Mouse (Mus musculus) forebrain, embryonic 14.5 days (tissue): ENCODE measurements at regions not wholly inside any gene's neighbourhood (a gene's known extent, or its start where the extent isn't known, plus 50 kb on each side); places are given as distances from the start of the nearest gene placed in this dataset.

ENCODE experiments used
- ATAC-seq: fragments of 200-750 bp; cut with Nextera tagmentation; 2 replicates; pipeline ENCODE4 v1.8.0; 2017; ENCODE audit warnings: mild to moderate bottlenecking, moderate library complexity
- DNase-seq: peaks from one replicate; pipeline ENCODE4 v3.0.0-alpha.2; 2015; ENCODE audit warnings: low spot score
- H3K27ac ChIP-seq: fragments of 300-500 bp; sonication (generic); 2 replicates; pipeline ENCODE4 v1.5.1; 2014; ENCODE audit warnings: low read depth, mild to moderate bottlenecking, control low read depth, low read length, moderate library complexity
- H3K27me3 ChIP-seq: fragments of 300-500 bp; sonication (generic); replicated peaks from 2 replicates; pipeline ENCODE4 v1.6.1; 2014; ENCODE audit warnings: low read length, control low read depth, mixed read lengths; ENCODE audit not compliant: control insufficient read depth, insufficient read depth
- H3K36me3 ChIP-seq: fragments of 300-500 bp; sonication (generic); 2 replicates; pipeline ENCODE4 v1.6.1; 2014; ENCODE audit warnings: low read length, control low read depth; ENCODE audit not compliant: control insufficient read depth, insufficient read depth
- H3K4me1 ChIP-seq: fragments of 300-500 bp; sonication (generic); 2 replicates; pipeline ENCODE4 v1.6.1; 2014; ENCODE audit warnings: antibody characterized with exemption, low read length, control low read depth; ENCODE audit not compliant: control insufficient read depth, insufficient read depth
- H3K4me2 ChIP-seq: fragments of 300-500 bp; sonication (generic); 2 replicates; pipeline ENCODE4 v1.6.1; 2014; ENCODE audit warnings: mild to moderate bottlenecking, control low read depth, low read length
- H3K4me3 ChIP-seq: fragments of 300-500 bp; sonication (generic); 2 replicates; pipeline ENCODE4 v1.5.1; 2014; ENCODE audit warnings: low read depth, low read length, control low read depth
- H3K9ac ChIP-seq: fragments of 300-500 bp; sonication (generic); 2 replicates; pipeline ENCODE4 v1.6.1; 2014; ENCODE audit warnings: mild to moderate bottlenecking, low read length, control low read depth, moderate library complexity
- H3K9me3 ChIP-seq: fragments of 300-500 bp; sonication (generic); replicated peaks from 2 replicates; pipeline ENCODE4 v1.6.1; 2016; ENCODE audit warnings: low read length, control low read depth, mixed read lengths; ENCODE audit not compliant: control insufficient read depth
- WGBS: fragments of 180-500 bp; shearing (Covaris S2); extraction: QIAGEN DNeasy Blood & Tissue Kit; methylation state at CpG from one replicate; pipeline ENCODE4 v1.1.7; 2014; 5-methylcytosine and 5-hydroxymethylcytosine counted together

GRCm38 (mm10) chr17:4919866-4920495 is 74.2 kb upstream of the Arid1b start:
- Histone ChIP-seq H3K4me2 (no peak overlapping the region), H3K27me3 (no peaks in the 10 kb centered on the region), H3K36me3 (no peaks in the 10 kb centered on the region), H3K9me3 (no peaks in the 10 kb centered on the region), H3K4me3 (no peak overlapping the region), H3K4me1 (no peaks in the 10 kb centered on the region), H3K9ac (no peak overlapping the region), H3K27ac (no peak overlapping the region)
- DNase-seq (no peak), ATAC-seq (no peak)
- WGBS, result 88% methylated on average over 6 of the region's 6 CpGs

DNA sequence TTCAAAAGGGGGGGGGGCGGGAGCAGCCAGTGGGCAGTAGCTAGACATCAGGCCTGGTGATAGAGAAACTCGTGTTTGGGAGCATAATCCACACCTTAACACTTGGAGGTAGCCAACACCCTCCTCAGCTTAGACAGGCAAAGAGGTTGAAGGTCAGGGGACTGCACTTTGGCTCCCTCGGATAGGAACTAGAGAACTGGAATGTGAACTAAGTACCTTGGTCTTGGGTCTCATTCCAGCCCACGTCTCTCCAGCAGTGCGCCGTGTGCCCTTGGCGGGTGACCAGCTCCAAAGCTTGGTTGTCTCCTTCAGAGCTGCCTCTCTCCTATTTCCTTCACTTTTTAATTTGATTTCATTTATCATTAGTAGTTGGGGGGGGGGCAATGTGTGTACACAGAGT is 73.0 kb upstream of the Arid1b start:
- no peak overlapping the region for H3K4me3 ChIP-seq

DNA sequence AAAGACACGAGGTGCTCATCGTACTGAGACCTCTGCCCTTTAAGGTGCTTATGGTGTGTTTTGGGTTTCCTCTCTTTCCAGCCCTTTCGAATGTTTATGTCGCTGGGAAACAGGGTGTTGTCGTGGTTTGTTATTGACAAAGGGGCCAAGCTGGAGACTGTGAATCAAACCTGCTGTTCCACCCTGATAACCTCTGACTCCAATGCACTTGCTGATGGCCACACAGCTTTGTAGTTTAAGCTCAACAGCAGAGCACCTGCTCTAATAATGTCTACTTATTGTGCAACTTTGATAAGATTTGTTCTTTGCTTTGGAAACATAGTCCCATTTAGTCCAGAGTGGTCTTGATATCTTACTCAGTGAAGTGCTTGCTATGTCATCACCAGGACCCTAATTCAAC is 65.5 kb upstream of the Arid1b start:
- H3K4me3 ChIP-seq, result no peak overlapping the region
- H3K27ac ChIP-seq, result no peak overlapping the region
- H3K9ac ChIP-seq, result no peak overlapping the region
- ATAC-seq (no peak), DNase-seq (no peak)
- no peaks in the 10 kb centered on the region for H3K27me3 ChIP-seq
- WGBS, result 79% methylated on average over 5 of the region's 5 CpGs
- no peaks in the 10 kb centered on the region for H3K9me3 ChIP-seq
- H3K4me1 ChIP-seq, result no peaks in the 10 kb centered on the region
- no peak overlapping the region for H3K4me2 ChIP-seq
- no peaks in the 10 kb centered on the region for H3K36me3 ChIP-seq

More for the DNA sequence above, 73.0 kb upstream of the Arid1b start:
- Histone ChIP-seq H3K4me2 (no peak overlapping the region), H3K36me3 (no peaks in the 10 kb centered on the region), H3K9ac (no peak overlapping the region), H3K27me3 (no peaks in the 10 kb centered on the region), H3K27ac (no peak overlapping the region), H3K9me3 (no peaks in the 10 kb centered on the region), H3K4me1 (no peaks in the 10 kb centered on the region)
- DNase-seq (no peak), ATAC-seq (no peak)
- WGBS, result 80% methylated on average over 7 of the region's 7 CpGs

GRCm38 (mm10) chr17:4935268-4935667 is 58.9 kb upstream of the Arid1b start:
- Histone ChIP-seq H3K4me2 (no peak overlapping the region), H3K9me3 (no peaks in the 10 kb centered on the region), H3K36me3 (no peaks in the 10 kb centered on the region), H3K27ac (no peak overlapping the region), H3K9ac (no peak overlapping the region), H3K4me1 (no peaks in the 10 kb centered on the region), H3K4me3 (no peak overlapping the region), H3K27me3 (no peaks in the 10 kb centered on the region)
- DNase-seq (no peak), ATAC-seq (no peak)
- 93% methylated on average over 5 of the region's 5 CpGs for WGBS

DNA sequence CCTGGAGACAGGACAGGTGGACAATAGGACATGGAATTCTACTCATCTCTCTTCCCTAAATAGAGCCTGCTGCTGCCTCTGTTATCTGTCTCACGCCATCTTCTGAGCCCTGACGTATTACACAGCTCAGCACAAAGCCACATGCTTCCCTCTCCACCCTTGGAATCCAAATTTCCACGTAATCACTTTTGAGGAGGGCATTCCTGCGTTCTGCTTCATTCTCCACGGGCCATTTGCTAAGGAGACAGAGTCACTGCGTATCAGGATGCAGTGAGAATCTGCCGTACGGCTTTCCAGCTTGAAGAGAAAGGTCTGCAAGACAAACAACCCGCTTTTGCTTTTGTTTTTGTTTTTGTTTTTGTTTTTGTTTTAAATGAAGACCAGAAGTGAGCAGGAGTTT is 53.5 kb upstream of the Arid1b start:
- Histone ChIP-seq H3K9me3 (no peaks in the 10 kb centered on the region), H3K36me3 (no peaks in the 10 kb centered on the region), H3K4me3 (no peak overlapping the region), H3K9ac (no peak overlapping the region), H3K4me2 (no peak overlapping the region), H3K27ac (no peak overlapping the region), H3K4me1 (no peaks in the 10 kb centered on the region; the same call in 1 of the 2 replicates), H3K27me3 (no peaks in the 10 kb centered on the region)
- no peak for ATAC-seq
- WGBS, result 69% methylated on average over 9 of the region's 9 CpGs
- DNase-seq, result no peak

DNA sequence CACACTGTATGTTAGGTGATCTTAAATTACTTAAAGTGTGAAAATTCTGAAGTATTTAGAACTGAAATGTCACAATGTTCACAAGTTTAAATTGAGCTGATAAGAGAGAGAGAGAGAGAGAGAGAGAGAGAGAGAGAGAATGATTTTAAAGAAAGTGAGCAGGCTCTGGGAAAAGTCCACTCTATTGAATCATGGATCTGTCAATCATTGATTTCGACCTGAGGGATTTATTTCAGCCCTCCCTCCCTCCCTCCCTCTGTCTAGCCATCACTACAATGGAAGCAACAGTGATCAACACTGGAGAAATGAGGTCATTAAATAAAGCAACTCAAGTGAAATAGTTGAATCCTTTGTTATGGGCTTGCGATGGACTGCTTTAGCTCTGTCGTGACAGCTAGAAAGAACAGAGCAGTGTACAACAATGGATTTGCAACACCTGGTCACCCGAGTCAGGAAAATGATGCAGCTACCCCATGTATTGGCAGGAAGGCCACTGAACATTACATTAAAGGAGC is 52.8 kb upstream of the Arid1b start:
- Histone ChIP-seq H3K4me3 (no peak overlapping the region), H3K9ac (no peak overlapping the region), H3K27me3 (no peaks in the 10 kb centered on the region), H3K27ac (no peak overlapping the region), H3K4me1 (no peaks in the 10 kb centered on the region; the same call in 1 of the 2 replicates), H3K36me3 (no peaks in the 10 kb centered on the region), H3K4me2 (no peak overlapping the region), H3K9me3 (no peaks in the 10 kb centered on the region)
- WGBS, result 9% methylated on average over 4 of the region's 4 CpGs
- ATAC-seq (no peak), DNase-seq (peak; percentile 5)

- WGBS, result 90% methylated on average over 7 of the region's 7 CpGs
- no peak overlapping the region for H3K4me2 ChIP-seq
- no peak for ATAC-seq
- peaks cover 3% of the 10 kb centered on the region; the same call in 1 of the 2 replicates for H3K4me1 ChIP-seq
- no peak overlapping the region for H3K27ac ChIP-seq
- no peak overlapping the region for H3K9ac ChIP-seq
- no peaks in the 10 kb centered on the region for H3K9me3 ChIP-seq
- no peaks in the 10 kb centered on the region for H3K27me3 ChIP-seq
- no peak for DNase-seq
- no peaks in the 10 kb centered on the region for H3K36me3 ChIP-seq
- no peak overlapping the region for H3K4me3 ChIP-seq
Observed at GRCm38 (mm10) chr17:4942868-4943267, 51.3 kb upstream of the Arid1b start.
